Mouse (Mus musculus): ENCODE results near the gene Catspere2.
"Not testable (repeated sequence)": the region's sequence is repeated elsewhere in the genome, so short reads cannot be mapped to it uniquely, and the experiment has no call there.

The Catspere2 gene

DNA sequence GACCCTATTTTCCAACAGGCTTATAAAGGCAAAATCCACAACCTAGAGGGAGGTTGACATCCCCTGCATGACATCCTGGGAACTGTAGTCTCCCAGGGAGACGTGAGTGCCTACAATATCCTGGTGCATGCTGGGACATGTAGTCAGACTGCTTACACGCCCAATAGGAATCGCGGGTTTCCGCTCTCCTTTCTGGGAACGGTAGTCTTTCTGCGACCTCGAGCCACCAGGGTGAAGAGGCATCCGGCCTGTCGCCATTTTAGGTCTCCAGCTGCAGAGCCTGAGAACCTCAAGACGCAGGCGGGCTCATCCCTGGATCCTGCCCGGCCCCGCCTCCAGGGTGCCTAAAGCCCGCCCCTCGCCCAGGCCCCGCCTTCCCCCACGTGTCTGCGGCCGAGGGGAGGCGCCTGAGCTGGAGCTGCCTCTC, at the start of gene Catspere2:
TSS of gene Catspere2 (plus strand) at position 400 of the 427 bp plus-strand sequence.
- in situ Hi-C loops (cut with MseI, MboI), result not testable (repeated sequence)

DNA sequence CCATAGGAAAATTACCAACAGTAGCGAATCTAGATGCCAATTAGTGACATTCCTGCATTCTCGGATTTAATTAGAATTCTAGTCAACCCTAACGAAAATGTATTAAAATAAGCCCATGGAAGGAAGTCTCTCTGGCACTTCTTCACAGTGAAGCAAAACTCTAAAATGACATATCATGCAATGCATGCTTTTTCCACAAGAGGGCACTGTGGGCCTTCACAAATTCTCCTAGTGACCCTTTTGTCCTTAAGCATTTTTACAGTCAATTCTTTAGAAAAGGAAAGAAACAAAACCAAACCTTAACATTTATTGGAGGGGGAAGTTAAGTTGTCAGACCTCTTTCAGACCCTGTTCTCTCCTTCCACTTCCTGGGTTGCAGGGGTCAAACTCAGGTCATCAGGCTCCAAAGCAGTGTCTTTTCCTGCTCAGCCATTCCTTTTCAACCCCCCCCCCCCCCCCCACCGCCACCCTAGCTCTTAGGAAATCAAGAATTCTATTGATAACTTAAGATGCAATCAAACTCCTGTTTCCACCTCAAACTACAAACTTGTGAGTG, 42.7 kb upstream of the Catspere2 start:
- in situ Hi-C loops (cut with MseI, MboI), result loop anchor here (10.0 kb wide), 1 partner anchor 214 kb away; no protein-coding TSS in a partner anchor

DNA sequence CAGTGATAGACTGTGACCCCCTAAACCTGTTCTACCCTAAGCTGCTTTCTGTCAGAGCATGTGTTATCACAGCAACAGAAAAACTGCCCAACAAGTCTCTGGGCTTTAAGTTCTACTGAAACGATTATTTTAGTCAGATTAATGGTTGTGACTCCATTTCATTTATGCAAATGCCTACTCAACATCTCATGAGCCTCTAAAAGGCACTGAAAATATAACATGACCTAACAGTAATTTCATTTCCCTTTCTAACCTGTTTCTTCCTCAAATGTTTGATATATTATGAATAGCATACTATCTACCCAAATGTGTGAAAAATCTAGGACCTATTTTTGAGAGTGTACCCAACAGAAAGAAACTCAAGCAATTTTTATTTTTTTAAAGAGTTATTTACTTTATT, 1.9 kb upstream of the Catspere2 start:
- in situ Hi-C loops (cut with MseI, MboI), result no loop called here

DNA sequence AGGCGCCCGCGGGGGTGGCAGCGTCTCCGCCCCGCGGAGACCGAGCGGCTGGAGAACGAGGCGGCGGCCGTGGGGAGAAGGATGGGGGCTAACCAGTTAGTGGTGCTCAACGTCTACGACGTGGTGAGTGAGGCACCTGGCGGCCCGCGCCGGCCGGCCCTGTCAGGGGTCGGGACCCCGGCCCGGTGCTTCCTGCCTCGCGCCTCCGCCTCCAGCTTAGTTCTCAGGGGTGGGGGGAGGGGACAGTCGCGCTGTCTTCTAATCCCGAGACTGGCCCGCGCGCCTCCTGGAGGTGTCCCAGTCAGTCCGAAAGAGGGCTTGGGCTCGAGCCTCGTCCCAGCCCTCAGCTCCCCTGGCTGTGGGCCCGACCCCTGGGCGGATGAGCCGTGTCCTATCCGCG, 359 bp downstream of the Catspere2 start:
- in situ Hi-C loops (cut with MseI, MboI), result not testable (repeated sequence)

DNA sequence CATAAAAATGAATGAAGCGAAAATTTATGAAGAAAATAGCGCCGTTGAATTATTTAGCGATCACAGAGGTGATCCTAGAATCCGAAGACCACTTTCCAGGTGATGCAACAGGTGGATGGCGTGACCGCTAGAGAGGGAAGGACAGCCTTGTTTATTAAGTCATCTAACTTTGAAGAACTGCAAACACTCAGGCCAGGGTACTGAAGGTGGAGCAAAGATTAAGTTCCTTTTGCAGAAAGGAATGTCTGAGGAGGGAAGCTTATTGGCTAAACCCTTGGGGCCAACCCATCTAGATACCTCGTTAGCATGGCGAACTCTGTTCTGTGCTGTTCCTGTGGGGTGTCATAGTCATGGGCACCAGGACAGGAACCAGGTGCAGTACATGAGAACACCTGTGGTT, 983 bp downstream of the Catspere2 start:
- in situ Hi-C loops (cut with MseI, MboI), result no loop called here

DNA sequence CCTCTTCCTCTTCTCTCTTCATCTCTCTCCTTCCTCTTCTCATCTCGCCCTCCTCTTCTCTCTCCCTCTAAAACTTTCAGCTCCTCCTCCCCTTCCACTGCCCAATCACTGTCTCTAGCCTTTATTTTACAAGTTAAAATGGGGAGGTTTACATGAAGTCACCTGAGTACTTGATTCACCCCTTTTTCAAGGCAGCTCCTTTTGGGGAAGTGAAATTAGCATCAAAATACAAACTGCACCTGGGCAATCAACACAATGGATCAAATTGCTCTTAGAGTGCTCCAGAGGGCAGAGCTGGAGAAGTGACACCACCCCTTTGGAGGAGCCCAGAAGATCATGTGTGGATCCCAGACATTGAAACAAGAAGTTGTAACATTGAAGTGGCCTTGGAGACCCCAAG, 4.3 kb downstream of the Catspere2 start:
- in situ Hi-C loops (cut with MseI, MboI), result not testable (repeated sequence)

DNA sequence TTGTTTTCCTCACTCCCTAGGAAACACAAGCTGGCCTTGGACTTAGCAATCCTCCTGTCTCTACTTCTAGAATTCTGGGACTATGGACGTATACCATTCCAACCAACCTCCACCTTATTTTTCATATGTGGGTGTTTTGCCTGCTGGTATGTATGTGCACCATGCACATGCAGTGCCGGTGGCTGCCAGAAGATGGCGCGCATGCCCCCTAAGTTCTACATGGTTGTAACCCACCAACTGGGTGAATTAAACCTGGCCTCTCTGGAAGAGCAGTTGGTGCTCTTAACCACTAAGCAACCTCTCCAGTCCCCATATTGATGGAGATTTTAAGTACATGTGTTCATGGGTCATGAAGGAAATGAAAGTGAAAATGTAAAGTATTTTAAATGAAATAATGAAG, 89.6 kb downstream of the Catspere2 start:
- in situ Hi-C loops (cut with MseI, MboI), result loop anchor here (5.0 to 10.0 kb wide), 2 partner anchors 228 to 230 kb away; no protein-coding TSS in a partner anchor

DNA sequence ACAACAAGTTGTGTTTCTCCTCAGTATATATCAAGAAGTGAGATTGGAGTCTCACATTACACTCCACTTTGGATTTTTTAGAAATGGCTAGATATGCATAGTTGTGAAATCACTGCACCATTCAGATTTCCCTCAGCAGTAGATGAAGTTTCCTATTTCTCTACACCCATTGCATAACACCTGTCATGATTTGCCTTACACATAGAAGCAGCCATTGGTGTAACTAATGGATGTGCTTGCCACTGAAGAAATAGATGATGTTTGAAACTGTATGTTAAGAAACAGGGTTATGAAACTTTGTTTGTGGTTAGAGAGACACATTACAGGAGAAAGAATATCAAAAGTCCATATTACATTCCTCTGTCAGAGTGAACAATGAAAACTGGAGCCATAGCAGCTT, 114.6 kb downstream of the Catspere2 start:
- in situ Hi-C loops (cut with MseI, MboI), result not testable (repeated sequence)

DNA sequence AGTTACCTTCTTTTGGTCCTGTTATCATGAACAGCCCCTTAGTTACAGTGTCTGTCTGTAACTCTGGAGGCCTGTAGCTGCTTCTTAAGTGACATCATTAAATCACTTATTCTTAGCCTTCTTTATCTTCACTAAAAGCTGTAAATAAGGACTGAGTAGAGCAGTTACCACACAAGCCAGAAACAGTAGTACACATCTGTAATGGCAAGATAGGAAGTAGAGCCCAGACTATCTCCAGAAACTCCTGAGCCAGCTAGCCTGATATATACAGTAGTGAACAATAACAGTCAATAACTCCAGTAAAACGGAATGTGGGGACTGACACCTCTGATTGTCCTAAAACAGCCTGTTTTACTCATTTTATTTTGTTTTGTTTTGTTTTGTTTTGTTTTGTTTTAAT, 125.3 kb downstream of the Catspere2 start:
- in situ Hi-C loops (cut with MseI, MboI), result loop anchor here in 1 of 2 experiments (5.0 kb wide), 1 partner anchor 231 kb away; no protein-coding TSS in a partner anchor

DNA sequence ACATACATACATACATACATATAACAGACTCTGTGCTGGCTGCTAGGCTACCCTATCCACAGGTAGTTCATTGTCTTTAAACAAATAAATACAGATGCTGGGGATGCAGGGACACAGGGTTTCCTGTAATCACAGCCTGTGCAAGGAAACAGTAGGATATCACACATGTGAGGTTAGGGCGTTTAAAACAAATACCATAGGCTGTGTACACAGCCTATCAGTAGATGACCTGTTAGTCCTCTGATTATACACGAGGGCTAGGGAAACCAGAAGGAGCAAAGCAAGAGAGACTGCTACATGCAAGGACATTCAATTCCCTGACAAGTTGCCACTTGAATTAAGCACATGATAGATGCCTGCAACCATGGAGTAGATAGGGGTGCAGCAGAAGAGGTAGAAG, 139.0 kb downstream of the Catspere2 start:
- in situ Hi-C loops (cut with MseI, MboI), result not testable (repeated sequence)

DNA sequence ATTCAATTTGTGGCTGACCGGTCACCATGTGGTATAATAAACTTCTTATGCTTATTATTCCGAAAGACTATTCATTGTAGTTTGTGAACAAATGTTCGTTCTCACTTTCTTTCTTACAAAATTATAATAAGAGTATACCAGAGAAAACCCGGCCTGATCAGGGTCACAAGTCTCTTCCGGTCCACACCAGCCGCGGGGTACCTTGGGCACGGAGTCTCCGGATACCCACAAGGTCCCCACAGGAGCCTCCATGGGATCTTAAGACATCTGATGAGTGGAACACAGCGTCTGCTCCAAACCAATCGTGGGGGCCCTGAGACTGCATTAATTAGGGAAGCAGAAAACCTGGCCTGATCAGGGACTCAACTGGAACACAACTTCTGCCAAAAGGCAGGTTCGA, 151.1 kb downstream of the Catspere2 start:
- in situ Hi-C loops (cut with MseI, MboI), result no loop called here

DNA sequence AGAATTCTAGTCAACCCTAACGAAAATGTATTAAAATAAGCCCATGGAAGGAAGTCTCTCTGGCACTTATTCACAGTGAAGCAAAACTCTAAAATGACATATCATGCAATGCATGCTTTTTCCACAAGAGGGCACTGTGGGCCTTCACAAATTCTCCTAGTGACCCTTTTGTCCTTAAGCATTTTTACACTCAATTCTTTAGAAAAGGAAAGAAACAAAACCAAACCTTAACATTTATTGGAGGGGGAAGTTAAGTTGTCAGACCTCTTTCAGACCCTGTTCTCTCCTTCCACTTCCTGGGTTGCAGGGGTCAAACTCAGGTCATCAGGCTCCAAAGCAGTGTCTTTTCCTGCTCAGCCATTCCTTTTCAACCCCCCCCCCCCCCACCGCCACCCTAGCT, 163.3 kb downstream of the Catspere2 start:
- in situ Hi-C loops (cut with MseI, MboI), result loop anchor here in 1 of 2 experiments (10.0 kb wide), 1 partner anchor 158 kb away; no protein-coding TSS in a partner anchor

DNA sequence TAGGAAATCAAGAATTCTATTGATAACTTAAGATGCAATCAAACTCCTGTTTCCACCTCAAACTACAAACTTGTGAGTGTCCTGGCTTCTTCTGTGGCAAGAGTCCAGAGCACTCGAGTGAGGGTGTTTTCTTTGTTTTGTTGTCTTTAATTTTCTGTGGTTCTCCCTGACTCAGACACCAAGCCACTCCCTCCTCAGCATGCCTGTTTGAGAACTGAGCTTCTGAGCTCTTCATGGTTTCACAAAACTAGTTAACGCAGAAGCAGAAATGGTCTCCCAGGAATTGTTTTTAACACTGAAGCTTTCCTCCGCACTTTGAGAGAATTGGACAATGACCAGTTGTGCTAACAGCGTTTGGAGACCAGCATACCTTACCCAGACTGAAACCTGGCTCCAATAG, 163.7 kb downstream of the Catspere2 start:
- in situ Hi-C loops (cut with MseI, MboI), result loop anchor here in 1 of 2 experiments (10.0 kb wide), 1 partner anchor 158 kb away; no protein-coding TSS in a partner anchor

DNA sequence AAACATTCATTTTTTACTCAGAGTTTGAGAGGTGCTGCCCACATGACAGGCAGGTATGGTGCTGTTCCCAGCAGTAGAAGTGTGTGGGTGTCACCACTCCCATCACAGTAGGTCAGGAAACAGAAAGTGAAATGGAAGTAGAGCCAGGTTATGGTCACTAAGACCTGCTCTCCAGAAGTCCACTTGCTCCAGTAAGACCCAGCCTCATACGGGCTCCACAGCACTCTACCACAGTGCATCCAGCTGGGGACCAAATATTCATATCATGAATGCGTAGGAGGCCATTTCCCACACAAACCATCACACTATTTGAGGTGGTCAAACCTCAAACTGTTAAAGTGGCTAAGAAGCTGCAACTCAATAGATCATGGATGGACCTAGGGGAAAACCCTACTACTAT, 199.0 kb downstream of the Catspere2 start:
- in situ Hi-C loops (cut with MseI, MboI), result no loop called here

DNA sequence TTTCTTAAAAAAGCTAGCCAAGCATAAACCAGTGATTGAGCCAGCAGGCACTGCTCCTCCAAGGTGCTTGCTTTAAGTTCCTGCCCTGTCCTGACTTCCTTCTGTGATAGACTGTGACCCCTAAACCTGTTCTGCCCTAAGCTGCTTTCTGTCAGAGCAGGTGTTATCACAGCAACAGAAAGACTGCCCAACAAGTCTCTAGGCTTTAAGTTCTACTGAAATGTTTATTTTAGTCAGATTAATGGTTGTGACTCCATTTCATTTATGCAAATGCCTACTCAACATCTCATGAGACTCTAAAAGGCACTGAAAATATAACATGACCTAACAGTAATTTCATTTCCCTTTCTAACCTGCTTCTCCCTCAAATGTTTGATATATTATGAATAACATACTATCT, 202.4 kb downstream of the Catspere2 start:
- in situ Hi-C loops (cut with MseI, MboI), result no loop called here

DNA sequence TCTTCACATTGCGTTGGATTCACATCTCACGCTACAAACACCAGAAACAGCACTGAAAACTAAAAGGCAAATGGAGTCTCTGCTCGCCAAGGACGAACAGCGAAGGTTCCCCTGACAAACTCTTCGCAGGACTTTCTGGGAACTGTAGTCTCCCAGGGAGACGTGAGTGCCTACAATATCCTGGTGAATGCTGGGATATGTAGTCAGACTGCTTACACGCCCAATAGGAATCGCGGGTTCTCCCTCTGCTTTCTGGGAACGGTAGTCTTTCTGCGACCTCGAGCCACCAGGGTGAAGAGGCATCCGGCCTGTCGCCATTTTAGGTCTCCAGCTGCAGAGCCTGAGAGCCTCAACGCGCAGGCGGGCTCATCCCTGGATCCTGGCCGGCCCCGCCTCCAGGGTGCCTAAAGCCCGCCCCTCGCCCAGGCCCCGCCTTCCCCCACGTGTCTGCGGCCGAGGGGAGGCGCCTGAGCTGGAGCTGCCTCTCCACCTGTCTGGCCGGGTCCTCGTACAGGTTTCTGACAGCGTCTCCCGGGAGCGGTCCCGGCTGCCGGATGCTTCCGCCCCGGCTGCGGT, 204.1 kb downstream of the Catspere2 start, which contains the start of gene Desi2:
TSS of gene Desi2 (plus strand) at position 202 of the 576 bp plus-strand sequence.
- in situ Hi-C loops (cut with MseI, MboI), result not testable (repeated sequence)

DNA sequence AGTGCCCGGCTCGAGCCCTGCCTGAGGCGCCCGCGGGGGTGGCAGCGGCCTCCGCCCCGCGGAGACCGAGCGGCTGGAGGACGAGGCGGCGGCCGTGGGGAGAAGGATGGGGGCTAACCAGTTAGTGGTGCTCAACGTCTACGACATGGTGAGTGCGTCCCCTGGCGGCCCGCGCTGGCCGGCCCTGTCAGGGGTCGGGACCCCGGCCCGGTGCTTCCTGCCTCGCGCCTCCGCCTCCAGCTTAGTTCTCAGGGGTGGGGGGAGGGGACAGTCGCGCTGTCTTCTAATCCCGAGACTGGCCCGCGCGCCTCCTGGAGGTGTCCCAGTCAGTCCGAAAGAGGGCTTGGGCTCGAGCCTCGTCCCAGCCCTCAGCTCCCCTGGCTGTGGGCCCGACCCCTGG, 204.6 kb downstream of the Catspere2 start:
- in situ Hi-C loops (cut with MseI, MboI), result not testable (repeated sequence)

DNA sequence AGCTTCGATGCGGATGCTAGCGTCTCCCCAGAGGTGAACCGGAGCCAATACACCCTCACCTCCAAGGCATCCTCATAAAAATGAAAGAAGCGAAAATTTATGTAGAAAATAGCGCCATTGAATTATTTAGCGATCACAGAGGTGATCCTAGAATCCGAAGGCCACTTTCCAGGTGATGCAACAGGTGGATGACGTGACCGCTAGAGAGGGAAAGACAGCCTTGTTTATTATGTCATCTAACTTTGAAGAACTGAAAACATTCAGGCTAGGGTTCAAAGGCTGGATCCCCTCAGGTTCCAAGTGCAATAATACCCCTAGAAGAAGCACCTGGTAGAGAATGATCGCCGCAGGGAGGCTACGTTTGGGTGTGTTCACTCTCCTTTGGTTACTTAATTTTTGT, 205.2 kb downstream of the Catspere2 start:
- in situ Hi-C loops (cut with MseI, MboI), result no loop called here

DNA sequence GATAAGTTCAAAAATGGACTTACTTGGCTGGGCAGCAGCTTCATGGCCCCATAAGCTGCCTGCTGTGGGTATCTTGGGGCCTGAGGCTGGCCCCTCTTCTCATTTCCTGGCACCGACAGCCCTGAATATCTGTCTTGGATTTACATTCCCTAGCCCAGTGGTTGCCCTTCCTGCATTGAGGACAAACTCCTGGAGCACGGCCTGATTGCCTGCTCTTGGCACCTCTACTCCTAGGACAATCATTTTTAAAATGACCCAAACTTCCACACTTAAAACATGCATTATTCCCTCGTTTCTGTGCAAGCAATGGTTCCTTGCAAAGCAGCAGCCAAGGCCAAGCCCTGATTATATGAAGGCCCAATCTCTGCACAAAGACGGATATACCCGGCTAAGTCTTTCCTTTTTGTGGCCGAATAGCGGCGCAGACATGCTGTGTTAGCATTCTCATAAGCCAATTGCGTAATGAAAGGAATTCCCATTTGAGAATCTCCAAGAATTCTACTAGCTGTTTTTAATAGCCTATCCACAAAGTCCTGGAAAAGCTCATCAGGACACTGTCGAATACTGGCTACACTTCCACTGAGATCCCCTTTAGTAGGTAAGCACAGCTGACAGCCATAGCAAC, 222.6 kb downstream of the Catspere2 start:
- in situ Hi-C loops (cut with MseI, MboI), result no loop called here

DNA sequence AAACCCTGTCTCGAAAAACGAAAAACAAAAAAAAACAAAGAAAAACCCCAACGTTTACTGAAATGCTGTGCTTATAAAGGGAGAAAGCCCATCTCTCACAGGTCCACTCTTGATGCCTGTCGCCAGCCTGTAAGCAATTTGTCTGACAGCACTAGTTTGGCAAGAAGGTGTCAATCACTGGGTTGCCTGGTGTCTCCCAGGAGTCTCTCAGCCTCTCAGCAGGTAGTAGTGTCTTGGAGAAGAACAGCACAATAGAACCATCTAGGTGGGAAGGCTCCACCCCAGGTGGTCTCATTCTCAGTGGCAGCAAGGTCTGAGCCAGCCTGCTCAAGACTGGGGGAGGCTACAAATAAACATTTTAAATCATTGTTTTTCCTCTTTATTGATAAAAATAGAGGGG, 224.6 kb downstream of the Catspere2 start:
- in situ Hi-C loops (cut with MseI, MboI), result not testable (repeated sequence)

DNA sequence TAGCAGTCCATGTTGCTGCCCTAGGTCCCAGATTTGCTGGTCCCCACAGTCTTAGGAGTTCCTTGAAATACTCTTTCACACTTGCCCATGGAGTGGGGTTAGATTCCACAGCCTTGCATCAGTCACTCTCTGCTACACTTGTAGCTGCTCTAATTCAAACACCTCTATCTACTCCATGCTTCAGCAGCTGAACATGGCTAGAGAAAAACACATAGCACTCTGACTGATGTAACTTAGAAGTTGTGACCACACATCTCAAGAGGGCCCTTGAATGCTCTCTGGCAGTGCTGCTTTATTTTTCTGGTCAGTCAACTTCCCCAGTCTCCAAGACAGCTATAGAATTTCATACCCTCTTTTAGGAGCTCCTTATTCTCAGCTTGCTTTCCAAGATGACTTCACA, 226.7 kb downstream of the Catspere2 start:
- in situ Hi-C loops (cut with MseI, MboI), result no loop called here

DNA sequence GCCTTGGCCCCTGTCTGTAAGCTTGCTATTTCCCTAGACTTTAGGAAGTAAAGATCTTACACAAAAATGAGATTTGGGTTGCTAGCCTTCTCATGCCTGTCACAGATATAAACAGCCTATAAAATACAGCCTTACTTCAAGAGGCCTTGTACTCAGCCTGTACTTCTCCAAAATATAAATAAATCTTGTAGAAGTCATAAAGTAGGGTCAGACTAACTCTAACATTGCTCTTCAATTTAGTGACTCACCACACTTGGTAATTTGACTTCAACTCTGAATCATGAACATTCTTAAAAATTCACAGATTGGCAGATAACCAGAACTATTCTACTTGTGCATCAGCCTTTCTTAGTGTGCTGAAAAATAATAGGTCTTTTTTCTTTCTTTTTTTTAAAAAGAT, 233.9 kb downstream of the Catspere2 start:
- in situ Hi-C loops (cut with MseI, MboI), result no loop called here

DNA sequence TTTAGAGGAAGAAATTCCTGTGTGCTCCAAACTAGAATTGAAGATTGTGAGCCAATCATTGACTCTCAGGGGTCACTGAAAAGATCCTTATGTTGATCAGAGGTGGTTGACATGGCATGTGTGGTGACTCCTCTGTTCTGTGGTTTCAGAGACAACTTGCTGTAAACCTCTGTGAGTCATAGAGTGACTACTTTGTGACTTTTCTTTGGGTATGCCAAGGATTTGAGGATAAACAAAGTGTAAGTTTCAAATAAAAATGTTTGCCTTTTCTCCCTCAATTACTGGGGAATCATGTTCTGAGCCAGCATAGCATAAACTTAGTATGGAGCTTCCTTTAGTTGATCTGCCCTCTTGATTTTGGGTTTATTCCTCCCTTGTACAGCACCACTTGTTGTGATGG, 235.1 kb downstream of the Catspere2 start:
- in situ Hi-C loops (cut with MseI, MboI), result no loop called here
